Mouse (Mus musculus) bone marrow macrophage, adult 2 months (primary cell): ENCODE results near the gene Trpm8. TPM values are rescaled to one million over a fixed set of nuclear protein-coding genes. Genes with fewer than 3 reads are reported as not detected.

Source experiments
- H3K27ac ChIP-seq: 2 replicates; pipeline ENCODE4 v1.5.1; 2012; ENCODE audit warnings: low read depth, low read length; ENCODE audit not compliant: insufficient read depth
- H3K4me1 ChIP-seq: 2 replicates; pipeline ENCODE4 v1.6.1; 2012; ENCODE audit warnings: low read length; ENCODE audit not compliant: control insufficient read depth, insufficient read depth
- H3K4me3 ChIP-seq: 2 replicates; pipeline ENCODE4 v1.5.1; 2012; ENCODE audit warnings: mild to moderate bottlenecking, low read length, moderate library complexity; ENCODE audit not compliant: insufficient read depth
- CTCF ChIP-seq: IDR thresholded peaks from 2 replicates; pipeline ENCODE4 v1.5.1; 2012; ENCODE audit warnings: low read depth, mild to moderate bottlenecking, low read length, moderate library complexity
- POLR2A ChIP-seq: IDR thresholded peaks from 2 replicates; pipeline ENCODE4 v1.6.1; 2012; ENCODE audit warnings: mild to moderate bottlenecking, low read depth, low read length, borderline replicate concordance
- polyA plus RNA-seq: library from polyadenylated mRNA; stranded (reverse); fragments of >200 nt; gene quantifications from 2 replicates; pipeline ENCODE4 v1.2.4, GENCODE M21; 2012; ENCODE audit not compliant: missing spikeins, insufficient read depth, insufficient read length

The Trpm8 gene
- polyA plus RNA-seq, 1 experiment = not detected

- Histone ChIP-seq H3K27ac (no peak overlapping the region), H3K4me1 (no peaks in the 10 kb centered on the region), H3K4me3 (no peak overlapping the region)
- no peak for TF ChIP-seq CTCF
- TF ChIP-seq POLR2A = no peak
These were observed 43.2 kb upstream of the Trpm8 start for GRCm38 (mm10) chr1:88234248-88234610.

GRCm38 (mm10) chr1:88234646-88235045 is 42.8 kb upstream of the Trpm8 start:
- no peak overlapping the region for H3K27ac ChIP-seq
- no peak overlapping the region for H3K4me3 ChIP-seq
- no peaks in the 10 kb centered on the region for H3K4me1 ChIP-seq
- no peak for TF ChIP-seq CTCF
- no peak for TF ChIP-seq POLR2A

GRCm38 (mm10) chr1:88235046-88235893 is 42.2 kb upstream of the Trpm8 start:
- Histone ChIP-seq H3K4me3 (no peak overlapping the region), H3K4me1 (no peaks in the 10 kb centered on the region), H3K27ac (no peak overlapping the region)
- TF ChIP-seq POLR2A (no peak), CTCF (no peak)

DNA sequence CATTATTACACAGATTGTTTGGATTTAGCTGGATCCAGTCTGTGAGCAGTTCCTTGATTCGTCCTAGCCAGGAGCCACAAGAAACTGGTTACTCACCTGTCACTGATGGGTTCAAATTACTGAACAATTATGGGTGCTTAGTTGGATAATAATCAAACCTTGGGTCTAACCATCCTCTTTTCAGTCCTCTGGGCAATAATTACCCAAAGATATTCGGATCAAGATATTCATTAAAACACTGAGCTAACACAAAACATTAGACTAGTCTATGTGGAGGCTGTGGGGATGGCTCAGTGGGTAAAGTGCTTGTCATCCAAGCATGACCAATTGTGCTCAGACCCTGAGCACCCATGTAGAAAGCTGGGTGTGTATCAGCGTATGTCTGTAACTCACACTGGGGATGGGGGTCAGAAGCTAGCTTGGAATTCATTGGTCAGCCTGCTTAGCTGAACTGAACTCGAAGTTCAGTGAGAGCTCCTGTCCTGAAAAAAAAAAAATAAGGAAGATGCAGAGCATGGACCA is 41.5 kb upstream of the Trpm8 start:
- TF ChIP-seq POLR2A (no peak), CTCF (no peak)
- Histone ChIP-seq H3K4me3 (no peak overlapping the region), H3K27ac (no peak overlapping the region), H3K4me1 (no peaks in the 10 kb centered on the region)

- TF ChIP-seq POLR2A = no peak
- TF ChIP-seq CTCF = no peak
- Histone ChIP-seq H3K27ac (no peak overlapping the region), H3K4me1 (no peaks in the 10 kb centered on the region), H3K4me3 (no peak overlapping the region)
These were observed 40.1 kb upstream of the Trpm8 start for GRCm38 (mm10) chr1:88237311-88237710.

DNA sequence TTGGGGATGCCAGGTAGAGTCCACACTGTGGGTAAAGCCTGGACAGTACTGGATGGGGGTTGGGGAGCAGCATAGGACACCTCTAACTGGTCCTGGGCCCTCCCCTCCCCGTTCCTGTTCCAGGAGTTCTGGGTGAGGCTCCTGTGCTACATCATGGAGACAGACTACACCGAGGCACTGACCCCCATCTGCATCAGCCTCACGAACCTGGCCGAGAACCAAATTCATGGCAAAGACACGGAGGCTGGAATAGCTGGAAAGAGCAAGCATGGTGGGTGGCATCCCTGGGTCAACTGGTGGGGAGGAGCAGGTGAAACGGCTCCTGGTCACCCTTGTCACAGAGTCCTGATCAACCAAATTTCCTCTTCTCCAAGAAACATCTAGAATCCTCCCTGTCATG is 38.7 kb upstream of the Trpm8 start:
- Histone ChIP-seq H3K4me3 (no peak overlapping the region), H3K27ac (no peak overlapping the region), H3K4me1 (no peaks in the 10 kb centered on the region)
- TF ChIP-seq POLR2A (no peak), CTCF (no peak)

DNA sequence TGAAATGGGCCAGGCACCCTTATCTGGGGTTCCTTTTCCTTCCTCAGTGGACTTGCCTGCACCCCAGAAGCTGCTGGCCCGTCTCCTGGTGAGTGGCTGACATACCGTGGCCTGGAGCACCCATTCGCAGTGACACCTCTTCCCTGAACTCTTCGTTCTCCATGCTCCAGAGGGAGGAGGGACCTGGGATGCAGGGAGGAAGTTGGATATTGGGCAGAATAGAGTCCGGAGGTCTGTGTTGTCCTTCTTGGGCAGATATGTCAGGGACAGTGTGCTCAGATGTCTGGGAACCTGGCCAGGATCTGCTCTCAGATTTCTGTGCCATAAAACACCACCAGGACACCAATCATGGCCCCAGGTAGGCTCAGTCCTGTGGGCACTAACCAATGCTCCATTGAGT is 37.4 kb upstream of the Trpm8 start:
- Histone ChIP-seq H3K27ac (no peak overlapping the region), H3K4me3 (no peak overlapping the region), H3K4me1 (no peaks in the 10 kb centered on the region)
- TF ChIP-seq POLR2A (no peak), CTCF (no peak)

DNA sequence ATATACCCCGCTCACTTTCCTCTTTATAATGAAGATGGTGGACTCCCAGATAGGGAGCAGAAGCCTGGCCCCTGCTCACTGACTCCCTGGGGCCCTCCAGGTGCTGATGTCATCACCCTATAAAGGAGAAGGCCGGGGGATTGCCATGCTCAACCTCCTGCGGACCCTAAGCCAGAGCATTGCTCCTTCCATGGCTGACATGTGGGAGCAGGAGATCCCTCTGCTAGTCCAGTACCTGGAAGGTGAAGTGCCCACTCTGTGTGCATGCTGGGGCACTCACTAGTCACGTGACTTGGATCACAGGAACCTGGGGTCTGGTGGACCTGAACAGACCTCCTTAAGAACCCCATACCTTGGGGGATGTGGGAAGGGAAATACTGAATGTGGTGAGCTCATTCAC is 36.9 kb upstream of the Trpm8 start:
- H3K4me3 ChIP-seq = no peak overlapping the region
- H3K4me1 ChIP-seq = no peaks in the 10 kb centered on the region
- no peak overlapping the region for H3K27ac ChIP-seq
- no peak for TF ChIP-seq POLR2A
- no peak for TF ChIP-seq CTCF

DNA sequence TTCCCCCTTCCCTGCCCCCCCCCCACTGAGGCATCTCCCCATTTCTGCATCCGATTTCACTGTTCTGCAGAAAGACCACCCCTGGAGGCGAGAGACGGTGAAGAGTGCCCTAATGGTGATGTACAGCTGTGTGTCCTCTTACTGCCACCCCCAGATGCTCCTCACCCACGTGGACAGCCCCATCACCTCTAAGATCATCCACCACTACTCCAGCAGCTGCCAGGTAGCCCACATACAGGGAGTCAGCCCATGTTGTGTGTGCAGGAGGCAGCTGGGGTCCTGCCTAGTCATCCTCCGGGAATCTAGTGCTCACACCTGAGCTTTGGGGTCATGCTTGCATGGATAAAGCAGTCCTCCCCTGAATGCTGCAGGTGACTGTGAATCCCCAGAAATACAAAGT is 33.6 kb upstream of the Trpm8 start:
- Histone ChIP-seq H3K27ac (no peak overlapping the region), H3K4me3 (no peak overlapping the region), H3K4me1 (no peaks in the 10 kb centered on the region)
- TF ChIP-seq POLR2A = no peak
- TF ChIP-seq CTCF = no peak

DNA sequence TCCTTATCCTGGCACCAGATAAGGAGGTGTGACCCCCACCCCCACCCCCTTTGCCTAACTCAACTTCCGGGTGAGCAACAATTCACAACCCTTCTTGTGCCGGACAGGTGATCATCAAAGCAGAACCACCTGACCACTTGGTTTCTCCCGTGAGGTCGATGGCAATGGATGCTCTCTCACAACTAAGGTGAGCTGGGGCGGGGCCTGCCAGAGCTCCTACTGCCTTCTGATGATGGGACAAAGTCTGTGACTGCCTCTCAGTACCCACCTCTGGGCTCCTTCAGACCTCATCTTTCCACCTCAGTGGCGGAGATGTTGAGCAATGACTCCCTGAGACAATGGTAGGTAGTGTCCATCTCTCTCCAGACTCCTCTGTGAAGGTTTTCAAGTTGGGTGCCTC is 31.6 kb upstream of the Trpm8 start:
- no peak for TF ChIP-seq CTCF
- no peak for TF ChIP-seq POLR2A
- Histone ChIP-seq H3K4me1 (no peaks in the 10 kb centered on the region), H3K27ac (no peak overlapping the region), H3K4me3 (no peak overlapping the region)
